Mouse (Mus musculus) induced T-regulatory cell, adult 2 months (primary cell): ENCODE data around the gene Erh.

Experiments
- DNase-seq: peaks from one replicate; pipeline ENCODE4 v3.0.0-alpha.2; 2012; ENCODE audit warnings: low read depth

The Erh gene

GRCm38 (mm10) chr12:80615371-80616257 is 28.5 kb downstream of the Erh start:
- no peak for DNase-seq

GRCm38 (mm10) chr12:80612113-80612791 is 31.9 kb downstream of the Erh start:
- DNase-seq: no peak

DNA sequence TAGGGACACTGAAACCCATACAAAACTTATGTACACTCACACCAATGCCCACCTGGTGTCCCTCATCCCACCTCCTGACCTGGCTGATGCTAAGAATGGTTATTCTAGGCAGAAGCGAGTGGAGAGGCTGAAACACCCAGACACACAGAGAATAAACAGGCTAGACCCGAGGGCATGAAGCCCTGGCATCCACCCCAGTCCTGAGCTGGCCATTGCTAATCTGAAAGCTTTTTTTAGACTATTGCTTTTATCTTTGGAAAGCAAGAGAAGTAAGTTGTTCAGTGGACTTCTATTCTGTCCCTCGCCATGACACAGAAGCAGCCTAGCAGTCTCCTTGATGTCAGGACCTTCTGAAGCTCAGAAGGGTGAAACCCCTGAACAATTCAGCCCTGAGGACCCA is 34.2 kb downstream of the Erh start:
- no peak for DNase-seq

DNA sequence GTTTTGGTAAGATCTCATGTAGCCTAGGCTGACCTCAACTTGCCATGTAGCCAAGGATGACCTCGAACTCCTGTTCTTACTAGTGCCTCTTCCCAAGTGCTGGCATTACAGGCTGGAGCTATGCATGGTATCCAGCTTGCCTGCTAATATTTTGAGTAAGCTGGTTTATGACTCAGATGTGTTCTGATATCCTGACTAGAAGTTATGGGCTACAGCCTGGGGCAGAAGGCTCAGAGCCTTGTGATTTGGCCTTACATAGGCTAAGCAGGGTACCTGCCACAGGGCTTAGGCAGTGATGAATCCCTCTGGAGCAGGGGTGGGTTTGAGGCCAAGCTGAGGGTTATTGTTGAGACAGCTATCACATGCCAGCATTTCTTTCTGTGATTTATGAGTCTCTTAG is 35.6 kb downstream of the Erh start:
- no peak for DNase-seq

DNA sequence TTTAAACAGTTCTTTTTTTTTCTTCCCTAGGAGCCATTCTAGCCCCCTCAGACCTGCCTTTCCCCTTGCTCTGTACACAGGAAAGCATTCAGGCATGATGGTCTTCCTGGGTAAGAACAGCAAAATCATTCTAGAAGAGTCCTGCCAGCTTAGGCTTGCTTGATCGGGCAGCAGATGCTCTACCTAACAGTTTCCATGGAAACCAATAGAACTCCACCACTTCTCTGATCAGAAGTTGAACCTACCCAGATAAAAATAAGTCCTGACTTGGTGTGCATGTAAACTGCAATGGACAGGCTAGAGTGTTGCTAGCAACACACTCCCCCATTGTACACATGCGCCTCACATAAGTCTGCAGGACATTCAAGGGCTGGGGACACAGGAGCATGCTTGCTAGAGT is 39.9 kb downstream of the Erh start:
- no peak for DNase-seq

DNA sequence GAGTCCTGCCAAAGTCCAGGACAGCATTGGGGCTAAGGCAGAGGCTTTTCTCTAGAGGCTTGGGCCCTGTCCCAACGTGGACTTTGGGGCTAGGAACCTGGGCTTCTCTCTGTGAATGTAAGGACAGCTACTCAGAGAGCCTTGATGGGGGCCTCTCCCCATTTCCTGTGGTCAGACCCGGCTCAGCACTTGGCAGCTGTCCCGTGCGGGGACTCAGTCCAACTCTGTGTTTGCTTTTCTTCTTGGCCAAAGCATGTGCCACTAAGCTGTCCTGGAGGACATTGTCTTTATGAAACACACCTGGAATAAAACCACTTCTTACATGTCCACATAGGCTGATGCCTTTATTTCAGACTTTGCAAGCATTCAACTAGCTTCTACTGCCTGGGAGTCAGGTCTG is 40.6 kb downstream of the Erh start:
- DNase-seq: no peak

- no peak for DNase-seq
These were observed 41.7 kb downstream of the Erh start for GRCm38 (mm10) chr12:80602432-80602831.

GRCm38 (mm10) chr12:80601597-80602269 is 42.4 kb downstream of the Erh start:
- no peak for DNase-seq

- DNase-seq: no peak
These were observed 45.4 kb downstream of the Erh start for GRCm38 (mm10) chr12:80598756-80599155.

DNA sequence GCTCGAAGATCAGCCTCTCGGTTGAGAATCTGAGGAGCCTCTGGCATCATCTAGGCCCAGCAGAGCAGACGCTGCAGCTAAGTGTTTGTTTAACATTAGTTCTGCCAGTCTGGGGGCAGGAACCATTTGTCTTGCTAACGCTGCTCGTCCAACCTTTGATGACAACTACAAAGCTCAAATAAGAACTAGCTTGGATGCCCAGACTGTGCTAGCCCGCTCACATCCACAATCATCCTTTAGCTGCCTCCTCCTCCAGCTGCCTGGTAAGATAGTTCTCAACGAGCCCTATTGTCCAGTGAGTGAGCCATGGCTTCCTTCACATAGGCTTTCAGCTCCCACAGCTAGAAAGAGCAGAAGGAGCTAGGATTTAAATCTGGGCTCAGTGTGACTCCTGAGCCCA is 45.9 kb downstream of the Erh start:
- DNase-seq: no peak

- DNase-seq: no peak
These were observed 48.2 kb downstream of the Erh start for GRCm38 (mm10) chr12:80595968-80596367.

DNA sequence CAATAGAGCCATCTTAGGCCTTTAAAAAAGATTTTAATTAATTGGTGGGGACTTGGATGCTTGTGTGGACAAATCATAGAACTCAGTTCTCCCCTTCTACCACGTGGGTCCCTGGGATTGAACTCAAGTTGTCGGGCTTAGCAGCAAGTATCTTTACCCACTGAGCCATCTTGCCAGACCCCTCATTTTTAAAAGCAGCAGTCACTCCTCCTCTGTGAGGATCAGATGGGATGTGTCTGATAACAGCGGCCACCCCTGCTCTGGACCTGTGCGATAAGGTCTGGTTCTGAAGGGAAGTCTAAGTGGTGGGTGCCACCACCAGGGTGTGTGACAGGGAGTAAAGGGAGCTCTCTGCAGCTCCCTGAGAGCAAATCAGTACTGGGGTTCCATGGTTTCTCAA is 48.6 kb downstream of the Erh start:
- no peak for DNase-seq

GRCm38 (mm10) chr12:80594781-80595180 is 49.4 kb downstream of the Erh start:
- DNase-seq: no peak

- no peak for DNase-seq
These were observed 50.0 kb downstream of the Erh start for GRCm38 (mm10) chr12:80594141-80594540.

- DNase-seq: no peak
These were observed 59.2 kb downstream of the Erh start for GRCm38 (mm10) chr12:80584973-80585372.
